Mouse (Mus musculus) C2C12 (cell line): Measurements from ENCODE around the gene Atrnl1. TPM values are rescaled to one million over a fixed set of nuclear protein-coding genes. Genes with fewer than 3 reads are reported as not detected.

Experiments used
- H3K27me3 ChIP-seq: one replicate; pipeline ENCODE4 v1.6.1; 2011; ENCODE audit not compliant: control insufficient read depth, insufficient read depth, insufficient read length
- H3K36me3 ChIP-seq: one replicate; pipeline ENCODE4 v1.6.1; 2011; ENCODE audit not compliant: control insufficient read depth, insufficient read depth
- H3K4me3 ChIP-seq: one replicate; pipeline ENCODE4 v1.5.1; 2011; ENCODE audit warnings: mild to moderate bottlenecking, control low read depth; ENCODE audit not compliant: poor library complexity, insufficient read depth, severe bottlenecking
- H3K79me2 ChIP-seq: one replicate; pipeline ENCODE4 v1.6.1; 2011; ENCODE audit not compliant: control insufficient read depth, insufficient read depth
- H3K79me3 ChIP-seq: one replicate; pipeline ENCODE4 v1.6.1; 2011; ENCODE audit warnings: low read depth, control low read depth
- H3ac ChIP-seq: one replicate; pipeline ENCODE3; 2011; ENCODE audit warnings: low read depth; ENCODE audit not compliant: control insufficient read depth, insufficient read length
- CEBPB ChIP-seq: IDR thresholded peaks from one replicate; pipeline ENCODE4 v1.6.1; 2011; ENCODE audit warnings: low read depth, mild to moderate bottlenecking, control low read depth, moderate library complexity
- CTCF ChIP-seq: IDR thresholded peaks from one replicate; pipeline ENCODE4 v1.5.1; 2011; ENCODE audit not compliant: control insufficient read depth, insufficient read depth, insufficient read length
- FOSL1 ChIP-seq: IDR thresholded peaks from one replicate; pipeline ENCODE4 v1.8.0; 2011; ENCODE audit warnings: mild to moderate bottlenecking, low read length; ENCODE audit not compliant: poor library complexity, insufficient read depth, severe bottlenecking
- MAX ChIP-seq: IDR thresholded peaks from one replicate; pipeline ENCODE4 v1.6.1; 2011; ENCODE audit warnings: mild to moderate bottlenecking, control low read depth
- MYOD1 ChIP-seq: IDR thresholded peaks from one replicate; pipeline ENCODE4 v1.6.1; 2011; ENCODE audit warnings: low read depth; ENCODE audit not compliant: control insufficient read depth, insufficient read length
- MYOG ChIP-seq: IDR thresholded peaks from one replicate; pipeline ENCODE4 v1.6.1; 2011; ENCODE audit not compliant: control insufficient read depth, insufficient read length; ENCODE audit errors: extremely low read depth
- USF1 ChIP-seq: IDR thresholded peaks from one replicate; pipeline ENCODE4 v1.6.1; 2011; ENCODE audit warnings: low read depth, mild to moderate bottlenecking, control low read depth, moderate library complexity
- polyA plus RNA-seq: library from polyadenylated mRNA; unstranded; fragments of >200 nt; fragmentation: generic; extraction: Trizol; gene quantifications from one replicate; pipeline ENCODE4 v1.2.1, GENCODE M21; 2012; ENCODE audit warnings: missing spikeins

Gene Atrnl1
- polyA plus RNA-seq, 1 experiment, result 3.3 TPM

GRCm38 (mm10) chr19:57956459-57956858, 345.6 kb downstream of the Atrnl1 start:
- Histone ChIP-seq H3K27me3 (no peaks in the 10 kb centered on the region), H3K36me3 (no peaks in the 10 kb centered on the region), H3K79me2 (no peaks in the 10 kb centered on the region), H3K4me3 (no peak overlapping the region), H3K79me3 (no peaks in the 10 kb centered on the region), H3ac (no peak overlapping the region)
- TF ChIP-seq FOSL1, result no peak
- TF ChIP-seq MAX, result no peak
- TF ChIP-seq USF1, result no peak
- TF ChIP-seq CTCF, result no peak
- no peak for TF ChIP-seq CEBPB
- TF ChIP-seq MYOD1, result no peak
- TF ChIP-seq MYOG, result no peak

- H3K79me2 ChIP-seq, result no peaks in the 10 kb centered on the region
- no peaks in the 10 kb centered on the region for H3K79me3 ChIP-seq
- H3K27me3 ChIP-seq, result no peaks in the 10 kb centered on the region
- no peak overlapping the region for H3ac ChIP-seq
- H3K36me3 ChIP-seq, result no peaks in the 10 kb centered on the region
- TF ChIP-seq CEBPB (no peak), FOSL1 (no peak), USF1 (no peak), MYOG (no peak), CTCF (no peak), MAX (no peak), MYOD1 (no peak)
- H3K4me3 ChIP-seq, result no peak overlapping the region
Observed at GRCm38 (mm10) chr19:57957363-57957762, 346.5 kb downstream of the Atrnl1 start.

- no peak overlapping the region for H3ac ChIP-seq
Observed at GRCm38 (mm10) chr19:57958154-57958553, 347.3 kb downstream of the Atrnl1 start.

GRCm38 (mm10) chr19:57958726-57959125, 347.9 kb downstream of the Atrnl1 start:
- Histone ChIP-seq H3K27me3 (no peaks in the 10 kb centered on the region), H3K79me2 (no peaks in the 10 kb centered on the region), H3ac (no peak overlapping the region), H3K4me3 (no peak overlapping the region), H3K36me3 (no peaks in the 10 kb centered on the region), H3K79me3 (no peaks in the 10 kb centered on the region)
- TF ChIP-seq FOSL1, result no peak

More at GRCm38 (mm10) chr19:57958154-57958553, 347.3 kb downstream of the Atrnl1 start:
- Histone ChIP-seq H3K36me3 (no peaks in the 10 kb centered on the region), H3K4me3 (no peak overlapping the region), H3K79me3 (no peaks in the 10 kb centered on the region), H3K27me3 (no peaks in the 10 kb centered on the region), H3K79me2 (no peaks in the 10 kb centered on the region)
- TF ChIP-seq USF1, result no peak

- H3K79me2 ChIP-seq, result no peaks in the 10 kb centered on the region
- no peak overlapping the region for H3ac ChIP-seq
- H3K36me3 ChIP-seq, result no peaks in the 10 kb centered on the region
- H3K27me3 ChIP-seq, result no peaks in the 10 kb centered on the region
- TF ChIP-seq USF1 (no peak), CEBPB (no peak), MAX (no peak), FOSL1 (no peak), CTCF (no peak), MYOG (no peak), MYOD1 (no peak)
- H3K79me3 ChIP-seq, result no peaks in the 10 kb centered on the region
- H3K4me3 ChIP-seq, result no peak overlapping the region
Observed at GRCm38 (mm10) chr19:57961321-57961720, 350.5 kb downstream of the Atrnl1 start.

GRCm38 (mm10) chr19:57961738-57962640, 351.2 kb downstream of the Atrnl1 start:
- H3K36me3 ChIP-seq, result no peaks in the 10 kb centered on the region
- H3ac ChIP-seq, result no peak overlapping the region
- H3K4me3 ChIP-seq, result no peak overlapping the region
- no peak for TF ChIP-seq CTCF
- H3K79me3 ChIP-seq, result no peaks in the 10 kb centered on the region
- H3K27me3 ChIP-seq, result no peaks in the 10 kb centered on the region
- no peaks in the 10 kb centered on the region for H3K79me2 ChIP-seq
